Mouse (Mus musculus): Measurements from ENCODE around the gene Wwc2. TPM values are rescaled to one million over a fixed set of nuclear protein-coding genes. Genes with fewer than 3 reads are reported as not detected.

Wwc2 gene
- total RNA-seq, 1 experiment: 19.6 TPM

- in situ Hi-C loops (cut with MboI; ENCODE audit: low sequenced_read_pairs in 2 of 2, unreplicated experiment in 2 of 2): no loop called here
- Histone ChIP-seq H3K9me3 (ENCODE audit: control insufficient read depth, insufficient read depth, low read depth, low read length) (no peaks in the 10 kb centered on the region), H3K27ac (ENCODE audit: insufficient read depth, low read depth, low read length, poor library complexity, severe bottlenecking) (no peak overlapping the region), H3K36me3 (ENCODE audit: control insufficient read depth, insufficient read depth, low read length, poor library complexity, severe bottlenecking) (no peaks in the 10 kb centered on the region), H3K4me3 (ENCODE audit: insufficient read depth in 1 of 2, low read depth in 1 of 2, low read length in 2 of 2, poor library complexity in 1 of 2, severe bottlenecking in 1 of 2) (no peak overlapping the region), H3K4me1 (ENCODE audit: control insufficient read depth in 2 of 2, insufficient read depth in 2 of 2, low read length in 2 of 2, poor library complexity in 1 of 2) (peaks cover 0 to 4% of the 10 kb centered on the region in 2 experiments; a peak in 1 of 4 replicates), H3K9ac (ENCODE audit: insufficient read depth, low read depth, low read length, poor library complexity, severe bottlenecking) (no peak overlapping the region)
- DNase-seq (ENCODE audit: low read depth, low spot score): no peak
- TF ChIP-seq HCFC1 (IDR thresholded peaks at IDR 0.05; ENCODE audit: borderline replicate concordance, insufficient read depth, low read length): no peak
- no peak for TF ChIP-seq ZC3H11A (IDR thresholded peaks at IDR 0.05; ENCODE audit: borderline replicate concordance, low read depth, low read length)
- TF ChIP-seq ZNF384 (IDR thresholded peaks at IDR 0.05; ENCODE audit: low read depth, low read length): no peak
- TF ChIP-seq MAFK (IDR thresholded peaks at IDR 0.05; ENCODE audit: insufficient read depth, low read depth, low read length): no peak
- no peak for TF ChIP-seq CHD2 (IDR thresholded peaks at IDR 0.05; ENCODE audit: low read depth, low read length)
Measured at GRCm38 (mm10) chr8:47939217-47939616, 51.5 kb downstream of the Wwc2 start.

DNA sequence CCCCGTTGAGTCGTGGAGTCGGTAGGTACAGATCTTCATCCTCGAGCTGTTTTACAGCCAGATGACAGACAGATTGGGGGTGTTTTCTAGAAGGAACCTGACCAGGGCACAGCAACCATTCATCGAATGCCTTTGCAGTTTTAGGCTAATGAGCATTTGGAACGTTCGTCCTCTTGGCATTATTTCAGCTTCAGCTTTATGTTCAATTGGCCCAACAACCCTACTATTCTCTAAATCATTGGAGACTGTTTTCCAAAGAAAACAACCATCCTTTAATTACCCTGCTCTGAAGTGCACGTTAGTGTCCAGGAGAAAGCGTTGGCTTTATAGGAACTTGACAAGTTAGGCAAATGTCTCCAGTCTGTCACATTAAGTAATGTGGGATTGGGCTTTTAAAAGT is 54.3 kb downstream of the Wwc2 start:
- peaks cover 2 to 10% of the 10 kb centered on the region in 2 experiments; a peak in 2 of 4 replicates for H3K4me1 ChIP-seq (ENCODE audit: control insufficient read depth in 2 of 2, insufficient read depth in 2 of 2, low read length in 2 of 2, poor library complexity in 1 of 2)
- H3K4me3 ChIP-seq (ENCODE audit: insufficient read depth in 1 of 2, low read depth in 1 of 2, low read length in 2 of 2, poor library complexity in 1 of 2, severe bottlenecking in 1 of 2): no peak overlapping the region
- no peak for DNase-seq (ENCODE audit: low read depth, low spot score)
- no peaks in the 10 kb centered on the region for H3K36me3 ChIP-seq (ENCODE audit: control insufficient read depth, insufficient read depth, low read length, poor library complexity, severe bottlenecking)
- H3K9ac ChIP-seq (ENCODE audit: insufficient read depth, low read depth, low read length, poor library complexity, severe bottlenecking): no peak overlapping the region
- in situ Hi-C loops (cut with MboI; ENCODE audit: low sequenced_read_pairs in 2 of 2, unreplicated experiment in 2 of 2): no loop called here
- no peaks in the 10 kb centered on the region for H3K9me3 ChIP-seq (ENCODE audit: control insufficient read depth, insufficient read depth, low read depth, low read length)
- H3K27ac ChIP-seq (ENCODE audit: insufficient read depth, low read depth, low read length, poor library complexity, severe bottlenecking): no peak overlapping the region
- TF ChIP-seq ZC3H11A (IDR thresholded peaks at IDR 0.05; ENCODE audit: borderline replicate concordance, low read depth, low read length) (no peak), ZNF384 (IDR thresholded peaks at IDR 0.05; ENCODE audit: low read depth, low read length) (no peak), HCFC1 (IDR thresholded peaks at IDR 0.05; ENCODE audit: borderline replicate concordance, insufficient read depth, low read length) (no peak), MAFK (IDR thresholded peaks at IDR 0.05; ENCODE audit: insufficient read depth, low read depth, low read length) (no peak), CHD2 (IDR thresholded peaks at IDR 0.05; ENCODE audit: low read depth, low read length) (no peak)

GRCm38 (mm10) chr8:47935461-47935860 is 55.3 kb downstream of the Wwc2 start:
- TF ChIP-seq CHD2 (IDR thresholded peaks at IDR 0.05; ENCODE audit: low read depth, low read length) (no peak), HCFC1 (IDR thresholded peaks at IDR 0.05; ENCODE audit: borderline replicate concordance, insufficient read depth, low read length) (no peak), MAFK (IDR thresholded peaks at IDR 0.05; ENCODE audit: insufficient read depth, low read depth, low read length) (no peak), ZNF384 (IDR thresholded peaks at IDR 0.05; ENCODE audit: low read depth, low read length) (no peak), ZC3H11A (IDR thresholded peaks at IDR 0.05; ENCODE audit: borderline replicate concordance, low read depth, low read length) (no peak)
- in situ Hi-C loops (cut with MboI; ENCODE audit: low sequenced_read_pairs in 2 of 2, unreplicated experiment in 2 of 2): no loop called here

DNA sequence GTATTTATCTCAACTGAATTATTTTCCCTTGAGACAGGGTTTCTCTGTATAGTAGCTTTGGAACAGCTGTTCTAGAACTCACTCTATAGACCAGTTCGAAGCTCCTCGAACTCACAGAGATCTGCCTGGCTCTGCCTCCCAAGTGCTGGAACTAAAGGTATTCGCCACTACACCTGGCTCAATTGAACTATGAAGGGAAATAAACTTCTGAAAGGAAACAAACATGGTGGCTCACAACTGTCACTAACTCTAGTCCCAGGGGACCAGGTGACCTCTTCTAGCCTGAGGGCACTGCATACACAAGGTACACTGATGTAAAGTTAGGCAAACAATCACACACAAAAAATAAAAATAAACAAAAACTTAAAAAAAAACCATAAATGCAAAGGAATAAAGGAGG is 57.6 kb downstream of the Wwc2 start:
- in situ Hi-C loops (cut with MboI; ENCODE audit: low sequenced_read_pairs in 2 of 2, unreplicated experiment in 2 of 2): no loop called here
- no peak for DNase-seq (ENCODE audit: low read depth, low spot score)
- TF ChIP-seq CHD2 (IDR thresholded peaks at IDR 0.05; ENCODE audit: low read depth, low read length) (no peak), MAFK (IDR thresholded peaks at IDR 0.05; ENCODE audit: insufficient read depth, low read depth, low read length) (no peak), ZC3H11A (IDR thresholded peaks at IDR 0.05; ENCODE audit: borderline replicate concordance, low read depth, low read length) (no peak), HCFC1 (IDR thresholded peaks at IDR 0.05; ENCODE audit: borderline replicate concordance, insufficient read depth, low read length) (no peak), ZNF384 (IDR thresholded peaks at IDR 0.05; ENCODE audit: low read depth, low read length) (no peak)
- no peak overlapping the region for H3K4me3 ChIP-seq (ENCODE audit: insufficient read depth in 1 of 2, low read depth in 1 of 2, low read length in 2 of 2, poor library complexity in 1 of 2, severe bottlenecking in 1 of 2)
- H3K36me3 ChIP-seq (ENCODE audit: control insufficient read depth, insufficient read depth, low read length, poor library complexity, severe bottlenecking): no peaks in the 10 kb centered on the region; the same call in 1 of the 2 replicates
- no peaks in the 10 kb centered on the region for H3K9me3 ChIP-seq (ENCODE audit: control insufficient read depth, insufficient read depth, low read depth, low read length)
- no peak overlapping the region for H3K27ac ChIP-seq (ENCODE audit: insufficient read depth, low read depth, low read length, poor library complexity, severe bottlenecking)
- peaks cover 2 to 9% of the 10 kb centered on the region in 2 experiments; a peak in 2 of 4 replicates for H3K4me1 ChIP-seq (ENCODE audit: control insufficient read depth in 2 of 2, insufficient read depth in 2 of 2, low read length in 2 of 2, poor library complexity in 1 of 2)
- no peak overlapping the region for H3K9ac ChIP-seq (ENCODE audit: insufficient read depth, low read depth, low read length, poor library complexity, severe bottlenecking)

More at GRCm38 (mm10) chr8:47935461-47935860, 55.3 kb downstream of the Wwc2 start:
- H3K4me1 ChIP-seq (ENCODE audit: control insufficient read depth in 2 of 2, insufficient read depth in 2 of 2, low read length in 2 of 2, poor library complexity in 1 of 2): peaks cover 2 to 9% of the 10 kb centered on the region in 2 experiments; a peak in 2 of 4 replicates
- no peaks in the 10 kb centered on the region for H3K36me3 ChIP-seq (ENCODE audit: control insufficient read depth, insufficient read depth, low read length, poor library complexity, severe bottlenecking)
- H3K4me3 ChIP-seq (ENCODE audit: insufficient read depth in 1 of 2, low read depth in 1 of 2, low read length in 2 of 2, poor library complexity in 1 of 2, severe bottlenecking in 1 of 2): no peak overlapping the region
- no peaks in the 10 kb centered on the region for H3K9me3 ChIP-seq (ENCODE audit: control insufficient read depth, insufficient read depth, low read depth, low read length)
- no peak overlapping the region for H3K27ac ChIP-seq (ENCODE audit: insufficient read depth, low read depth, low read length, poor library complexity, severe bottlenecking)
- no peak for DNase-seq (ENCODE audit: low read depth, low spot score)
- H3K9ac ChIP-seq (ENCODE audit: insufficient read depth, low read depth, low read length, poor library complexity, severe bottlenecking): no peak overlapping the region
